Mouse (Mus musculus): Measurements from ENCODE around the gene Tango2. TPM values are rescaled to one million over a fixed set of nuclear protein-coding genes. Genes with fewer than 3 reads are reported as not detected.

The Tango2 gene
- polyA plus RNA-seq, 1 experiment from 2014 or later, result 34.9 TPM

- Histone ChIP-seq H3K4me3 (replicated peaks) (peak overlapping the region; percentile 94), H3K27ac (peak overlapping the region; percentile 92), H3K4me2 (peak overlapping the region; percentile 77), H3K9me3 (no peaks in the 10 kb centered on the region), H3K27me3 (replicated peaks) (no peaks in the 10 kb centered on the region), H3K4me1 (peaks cover 18% of the 10 kb centered on the region), H3K36me3 (peaks cover 22% of the 10 kb centered on the region), H3K9ac (peak overlapping the region; percentile 97)
- peak; percentile 92 for ATAC-seq (ENCODE audit: insufficient read depth, low FRiP score, low read depth)
- WGBS, result under 1% methylated on average over 29 of the region's 31 CpGs
Measured at GRCm38 (mm10) chr16:18288581-18289061, 59.3 kb downstream of the Tango2 start.

- H3K4me1 ChIP-seq, result peaks cover 18% of the 10 kb centered on the region
- no peaks in the 10 kb centered on the region for H3K9me3 ChIP-seq
- H3K36me3 ChIP-seq, result peaks cover 26% of the 10 kb centered on the region
- no peaks in the 10 kb centered on the region for H3K27me3 ChIP-seq (replicated peaks)
- WGBS, result 0% methylated on average over 4 of the region's 4 CpGs
- H3K4me3 ChIP-seq (replicated peaks), result peak overlapping the region; percentile 94
- H3K4me2 ChIP-seq, result peak overlapping the region; percentile 77
- peak overlapping the region; percentile 92; the same call in 1 of the 2 replicates for H3K27ac ChIP-seq
- no peak for ATAC-seq (ENCODE audit: insufficient read depth, low FRiP score, low read depth)
- peak overlapping the region; percentile 97 for H3K9ac ChIP-seq
Measured at GRCm38 (mm10) chr16:18288166-18288565, 59.7 kb downstream of the Tango2 start.

GRCm38 (mm10) chr16:18275166-18275565 is 72.7 kb downstream of the Tango2 start:
- no peak overlapping the region for H3K4me2 ChIP-seq
- H3K27me3 ChIP-seq (replicated peaks), result no peaks in the 10 kb centered on the region
- H3K9ac ChIP-seq, result no peak overlapping the region
- H3K4me1 ChIP-seq, result no peaks in the 10 kb centered on the region
- H3K4me3 ChIP-seq (replicated peaks), result no peak overlapping the region
- no peak overlapping the region for H3K27ac ChIP-seq
- ATAC-seq (ENCODE audit: insufficient read depth, low FRiP score, low read depth), result no peak
- H3K36me3 ChIP-seq, result peaks cover 74% of the 10 kb centered on the region
- H3K9me3 ChIP-seq, result no peaks in the 10 kb centered on the region
- 82% methylated on average over 2 of the region's 2 CpGs for WGBS

- Histone ChIP-seq H3K27me3 (replicated peaks) (no peaks in the 10 kb centered on the region), H3K9ac (no peak overlapping the region), H3K9me3 (no peaks in the 10 kb centered on the region), H3K27ac (no peak overlapping the region), H3K36me3 (peaks cover 48% of the 10 kb centered on the region), H3K4me1 (no peaks in the 10 kb centered on the region), H3K4me3 (replicated peaks) (no peak overlapping the region), H3K4me2 (no peak overlapping the region)
- ATAC-seq (ENCODE audit: insufficient read depth, low FRiP score, low read depth), result no peak
- WGBS, result 81% methylated on average over 5 of the region's 5 CpGs
Measured at GRCm38 (mm10) chr16:18268182-18268581, 79.7 kb downstream of the Tango2 start.

GRCm38 (mm10) chr16:18265024-18265423 is 82.9 kb downstream of the Tango2 start:
- 72% methylated on average over 2 of the region's 2 CpGs for WGBS
- Histone ChIP-seq H3K4me2 (no peak overlapping the region), H3K4me1 (no peaks in the 10 kb centered on the region), H3K9ac (no peak overlapping the region), H3K27ac (no peak overlapping the region), H3K4me3 (replicated peaks) (no peak overlapping the region), H3K36me3 (peaks cover 43% of the 10 kb centered on the region), H3K27me3 (replicated peaks) (no peaks in the 10 kb centered on the region), H3K9me3 (no peaks in the 10 kb centered on the region)
- ATAC-seq (ENCODE audit: insufficient read depth, low FRiP score, low read depth), result no peak

GRCm38 (mm10) chr16:18258221-18258620 is 89.7 kb downstream of the Tango2 start, which contains the start of gene Gm49776:
TSS of gene Gm49776 (minus strand) at chr16:18258321.
- no peak within 1 kb of the TSS for H3K4me2 ChIP-seq
- H3K4me3 ChIP-seq (replicated peaks), result no peak within 1 kb of the TSS
- WGBS, result 95% methylated on average over 2 of the region's 2 CpGs
- no peaks in the 10 kb centered on the region for H3K27me3 ChIP-seq (replicated peaks)
- no peak within 1 kb of the TSS for H3K9ac ChIP-seq
- H3K4me1 ChIP-seq, result no peaks in the 10 kb centered on the region
- ATAC-seq (ENCODE audit: insufficient read depth, low FRiP score, low read depth), result no peak
- H3K9me3 ChIP-seq, result no peaks in the 10 kb centered on the region
- H3K27ac ChIP-seq, result no peak within 1 kb of the TSS
- H3K36me3 ChIP-seq, result peaks cover 64% of the 10 kb centered on the region

- H3K9ac ChIP-seq, result no peak overlapping the region
- no peaks in the 10 kb centered on the region for H3K27me3 ChIP-seq (replicated peaks)
- ATAC-seq (ENCODE audit: insufficient read depth, low FRiP score, low read depth), result no peak
- no peak overlapping the region for H3K4me2 ChIP-seq
- 76% methylated on average over 1 of the region's 1 CpGs for WGBS
- H3K9me3 ChIP-seq, result no peaks in the 10 kb centered on the region
- peaks cover 24% of the 10 kb centered on the region for H3K4me1 ChIP-seq
- H3K27ac ChIP-seq, result no peak overlapping the region
- H3K4me3 ChIP-seq (replicated peaks), result no peak overlapping the region
- H3K36me3 ChIP-seq, result peaks cover 55% of the 10 kb centered on the region
Measured at GRCm38 (mm10) chr16:18253866-18254265, 94.0 kb downstream of the Tango2 start.

GRCm38 (mm10) chr16:18252736-18253135 is 95.2 kb downstream of the Tango2 start:
- no peaks in the 10 kb centered on the region for H3K27me3 ChIP-seq (replicated peaks)
- no peaks in the 10 kb centered on the region for H3K9me3 ChIP-seq
- H3K36me3 ChIP-seq, result peaks cover 46% of the 10 kb centered on the region
- 80% methylated on average over 6 of the region's 6 CpGs for whole genome bisulfite sequencing
- no peak overlapping the region for H3K4me3 ChIP-seq (replicated peaks)
- H3K27ac ChIP-seq, result no peak overlapping the region
- H3K9ac ChIP-seq, result no peak overlapping the region
- peaks cover 24% of the 10 kb centered on the region for H3K4me1 ChIP-seq
- H3K4me2 ChIP-seq, result no peak overlapping the region
- ATAC-seq (ENCODE audit: insufficient read depth, low FRiP score, low read depth), result no peak

GRCm38 (mm10) chr16:18250828-18251790 is 96.8 kb downstream of the Tango2 start:
- Histone ChIP-seq H3K4me3 (replicated peaks) (peak overlapping the region; percentile 93; the same call in 1 of the 2 replicates), H3K4me2 (peak overlapping the region; percentile 88)

More at GRCm38 (mm10) chr16:18250828-18251790, 96.8 kb downstream of the Tango2 start:
- Histone ChIP-seq H3K4me1 (peaks cover 33% of the 10 kb centered on the region), H3K9me3 (no peaks in the 10 kb centered on the region), H3K27me3 (replicated peaks) (no peaks in the 10 kb centered on the region), H3K27ac (no peak overlapping the region), H3K9ac (no peak overlapping the region), H3K36me3 (peaks cover 44% of the 10 kb centered on the region)
- ATAC-seq (ENCODE audit: insufficient read depth, low FRiP score, low read depth), result no peak
- WGBS, result 59% methylated on average over 10 of the region's 10 CpGs

MicroRNAs within 50 kb of the gene (microRNA counts, 519-probe panel; counts per million panel counts)
- microRNA mmu-miR-1306 (2,244 counts per million, percentile 38 among the panel's probes with 10 or more counts), microRNA mmu-miR-185 (2,642 counts per million, percentile 64 among the panel's probes with 10 or more counts)

Small RNA genes lying within 50 kb of the gene (microRNA-seq; reads per million reads assigned to microRNA genes)
- gene Gm24572, result not detected
- gene Gm26219, result not detected
- 215 reads per million, percentile 60 among the genes with 10 or more reads in this experiment for gene Mir1306
- 274 reads per million, percentile 62 among the genes with 10 or more reads in this experiment for gene Mir185

Other genes with a start within 250 kb of the Tango2 start
- 3.0 and 4.3 TPM in 2 replicates for gene Rtn4r, start 220.5 kb downstream of the Tango2 start, polyA plus RNA-seq (2015; fragmentation: Nextera tagmentation; extraction: Ambion mirVana)
- gene Ccdc188, start 130.2 kb downstream of the Tango2 start, polyA plus RNA-seq (2015; fragmentation: Nextera tagmentation; extraction: Ambion mirVana), result not detected in 2 replicates
- 15.2 and 15.7 TPM in 2 replicates for gene Zdhhc8, start 113.0 kb downstream of the Tango2 start, polyA plus RNA-seq (2015; fragmentation: Nextera tagmentation; extraction: Ambion mirVana)
- gene Trmt2a, start 99.4 kb downstream of the Tango2 start, polyA plus RNA-seq (2015; fragmentation: Nextera tagmentation; extraction: Ambion mirVana), result 93.7 and 111 TPM in 2 replicates
- gene Ranbp1, start 99.4 kb downstream of the Tango2 start, polyA plus RNA-seq (2015; fragmentation: Nextera tagmentation; extraction: Ambion mirVana), result 536 and 556 TPM in 2 replicates
- 1.1 TPM in 2 replicates for gene Gm49776, start 89.8 kb downstream of the Tango2 start, polyA plus RNA-seq (2015; fragmentation: Nextera tagmentation; extraction: Ambion mirVana)
- gene Dgcr8, start 58.9 kb downstream of the Tango2 start, polyA plus RNA-seq (2015; fragmentation: Nextera tagmentation; extraction: Ambion mirVana), result 25.9 and 28.2 TPM in 2 replicates
- 25.3 and 28.7 TPM in 2 replicates for gene Arvcf, start 79 bp upstream of the Tango2 start, polyA plus RNA-seq (2015; fragmentation: Nextera tagmentation; extraction: Ambion mirVana)
- gene Txnrd2, start 78.3 kb upstream of the Tango2 start, polyA plus RNA-seq (2015; fragmentation: Nextera tagmentation; extraction: Ambion mirVana), result 24.4 and 26.1 TPM in 2 replicates
- 95.5 and 101 TPM in 2 replicates for gene Comt, start 78.7 kb upstream of the Tango2 start, polyA plus RNA-seq (2015; fragmentation: Nextera tagmentation; extraction: Ambion mirVana)
- gene Gnb1l, start 150.6 kb upstream of the Tango2 start, polyA plus RNA-seq (2015; fragmentation: Nextera tagmentation; extraction: Ambion mirVana), result 13.1 and 14.1 TPM in 2 replicates
- gene Rtl10, start 150.8 kb upstream of the Tango2 start, polyA plus RNA-seq (2015; fragmentation: Nextera tagmentation; extraction: Ambion mirVana), result 2.7 and 3.2 TPM in 2 replicates
- gene Tbx1, start 242.6 kb upstream of the Tango2 start, polyA plus RNA-seq (2015; fragmentation: Nextera tagmentation; extraction: Ambion mirVana), result 0.85 and 1.1 TPM in 2 replicates

Measured in stomach, embryonic 15.5 days (tissue).